Mouse (Mus musculus) lung, postnatal 0 days (tissue): Measurements from ENCODE around the gene Plin4. TPM values are rescaled to one million over a fixed set of nuclear protein-coding genes. Genes with fewer than 3 reads are reported as not detected.
A peak's percentile ranks its signal among the peaks of the same experiment; 100 is the strongest.
"Not testable (repeated sequence)": the region's sequence is repeated elsewhere in the genome, so short reads cannot be mapped to it uniquely, and the experiment has no call there.

Experiments
- ATAC-seq: fragments of 200-750 bp; cut with Nextera tagmentation; 2 replicates; pipeline ENCODE4 v1.8.0; 2017; ENCODE audit warnings: moderate library complexity
- DNase-seq: peaks from one replicate; pipeline ENCODE4 v3.0.0-alpha.2; 2016; ENCODE audit warnings: low spot score
- H3K27ac ChIP-seq: fragments of 300-500 bp; sonication (generic); 2 replicates; pipeline ENCODE4 v1.5.1; 2014; ENCODE audit warnings: antibody characterized with exemption, mild to moderate bottlenecking, low read length, mixed read lengths
- H3K27me3 ChIP-seq: fragments of 300-500 bp; sonication (generic); replicated peaks from 2 replicates; pipeline ENCODE4 v1.6.1; 2014; ENCODE audit warnings: low read length, mixed read lengths; ENCODE audit not compliant: insufficient read depth
- H3K36me3 ChIP-seq: fragments of 300-500 bp; sonication (generic); 2 replicates; pipeline ENCODE4 v1.6.1; 2014; ENCODE audit warnings: low read length, mixed read lengths; ENCODE audit not compliant: insufficient read depth
- H3K4me1 ChIP-seq: fragments of 300-500 bp; sonication (generic); 2 replicates; pipeline ENCODE4 v1.6.1; 2014; ENCODE audit warnings: antibody characterized with exemption, low read depth, low read length, mixed read lengths; ENCODE audit not compliant: insufficient read depth
- H3K4me2 ChIP-seq: fragments of 300-500 bp; sonication (generic); replicated peaks from 2 replicates; pipeline ENCODE4 v1.6.1; 2014; ENCODE audit warnings: low read depth, mild to moderate bottlenecking, low read length, moderate library complexity, mixed read lengths
- H3K4me3 ChIP-seq: fragments of 300-500 bp; sonication (generic); 2 replicates; pipeline ENCODE4 v1.5.1; 2014; ENCODE audit warnings: low read depth, low read length
- H3K9ac ChIP-seq: fragments of 300-500 bp; sonication (generic); replicated peaks from 2 replicates; pipeline ENCODE4 v1.6.1; 2014; ENCODE audit warnings: low read depth, mild to moderate bottlenecking
- H3K9me3 ChIP-seq: fragments of 300-500 bp; sonication (generic); 2 replicates; pipeline ENCODE4 v1.6.1; 2016; ENCODE audit warnings: low read length, mixed read lengths
- CTCF ChIP-seq: IDR thresholded peaks from 2 replicates; pipeline ENCODE4 v1.5.1; 2016; ENCODE audit warnings: antibody characterized with exemption, mild to moderate bottlenecking
- EP300 ChIP-seq: IDR thresholded peaks from 2 replicates; pipeline ENCODE4 v1.6.1; 2016; ENCODE audit warnings: antibody characterized with exemption, mild to moderate bottlenecking, control low read depth
- WGBS: fragments of 180-500 bp; shearing (Covaris S2); extraction: QIAGEN DNeasy Blood & Tissue Kit; methylation state at CpG from one replicate; pipeline ENCODE4 v1.1.7; 2014; 5-methylcytosine and 5-hydroxymethylcytosine counted together
- polyA plus RNA-seq: library from polyadenylated mRNA; unstranded; fragments of >200 nt; fragmentation: Nextera tagmentation; extraction: Ambion mirVana; gene quantifications from 2 replicates; pipeline ENCODE4 v1.2.1, GENCODE M21; 2015

The Plin4 gene
- polyA plus RNA-seq, 1 experiment from 2014 or later, result 0.05 TPM

DNA sequence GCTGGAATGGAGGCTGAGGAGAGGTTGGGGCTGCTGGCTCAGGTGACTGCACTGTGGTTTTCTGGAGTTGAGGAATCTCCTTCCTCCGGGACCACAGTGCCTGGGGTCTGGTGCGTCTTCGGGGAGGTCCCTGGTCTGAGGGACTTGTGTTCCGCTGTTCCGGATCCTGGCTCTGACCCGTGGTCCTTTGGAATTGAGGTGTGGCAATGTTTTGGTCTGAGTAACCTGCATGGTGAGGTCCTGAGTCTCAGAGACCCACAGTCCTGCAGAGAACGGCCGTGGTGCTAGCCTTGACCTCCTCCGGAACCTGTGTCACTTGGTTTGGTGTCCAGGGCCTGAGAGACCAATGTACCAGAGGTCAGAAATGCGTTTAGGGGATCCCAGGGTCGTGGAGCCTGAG lies 29.7 kb downstream of the Plin4 start:
- 1% methylated on average over 10 of the region's 11 CpGs for WGBS
- Histone ChIP-seq H3K27ac (peak overlapping the region; percentile 84), H3K9me3 (no peaks in the 10 kb centered on the region), H3K4me3 (peak overlapping the region; percentile 83), H3K4me1 (peaks cover 21% of the 10 kb centered on the region; the same call in 1 of the 2 replicates), H3K36me3 (peaks cover 7% of the 10 kb centered on the region; the same call in 1 of the 2 replicates), H3K27me3 (no peaks in the 10 kb centered on the region), H3K9ac (peak overlapping the region; percentile 84), H3K4me2 (peak overlapping the region; percentile 90)
- no peak for TF ChIP-seq EP300
- TF ChIP-seq CTCF, result no peak
- DNase-seq (peak; percentile 56), ATAC-seq (no peak)

DNA sequence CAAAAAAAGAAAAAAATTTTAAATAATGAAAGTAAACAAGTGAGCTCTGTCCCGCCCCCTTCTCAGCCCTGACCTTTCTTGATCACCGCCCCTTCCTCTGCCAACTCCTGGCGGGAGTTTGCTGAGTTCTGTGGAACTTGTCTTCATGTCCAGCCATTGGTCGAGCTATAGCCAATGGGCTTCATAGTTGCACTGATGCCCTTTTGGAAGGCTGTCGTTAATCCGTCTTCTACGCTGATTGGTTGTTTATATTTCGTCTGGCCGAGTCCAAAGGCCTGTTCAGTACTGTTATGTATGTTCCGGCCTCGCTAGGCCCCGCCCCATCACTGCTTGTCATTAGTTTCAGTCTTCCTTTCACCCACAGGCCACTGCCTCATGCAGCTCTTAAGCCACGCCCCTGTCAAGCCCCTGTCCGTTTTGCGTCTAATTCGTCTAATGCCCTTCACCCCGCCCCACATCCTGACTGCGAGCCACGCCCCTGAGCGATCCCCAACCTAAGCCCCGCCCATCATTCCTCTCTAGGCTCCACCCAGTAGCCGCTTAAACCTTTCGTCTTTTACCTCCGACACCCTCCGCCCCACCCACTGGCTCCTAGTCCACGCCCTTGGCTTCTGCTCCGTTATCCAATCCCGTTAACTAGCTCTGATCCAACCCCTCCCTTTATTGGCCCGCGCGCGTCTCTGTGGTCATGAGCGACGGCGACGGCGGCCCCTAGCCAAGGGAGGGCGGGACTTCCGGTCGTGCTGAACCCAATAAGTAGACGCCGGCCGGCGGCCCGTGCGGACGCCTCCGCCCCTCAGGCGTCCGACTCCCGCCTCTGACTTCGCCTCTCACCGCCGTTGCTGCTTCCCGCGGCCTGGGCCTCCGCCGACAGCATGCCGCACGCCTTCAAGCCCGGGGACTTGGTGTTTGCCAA lies 30.5 kb downstream of the Plin4 start, which contains the start of gene Hdgfl2:
TSS of gene Hdgfl2 (plus strand) at position 755 of the 916 bp plus-strand sequence.
- DNase-seq, result peak; percentile 100
- H3K27ac ChIP-seq, result peak within 1 kb of the TSS; percentile 84
- ATAC-seq, result peak; percentile 91
- H3K36me3 ChIP-seq, result peaks cover 3% of the 10 kb centered on the region; the same call in 1 of the 2 replicates
- peak within 1 kb of the TSS; percentile 90 for H3K4me2 ChIP-seq
- peaks cover 24% of the 10 kb centered on the region; the same call in 1 of the 2 replicates for H3K4me1 ChIP-seq
- H3K4me3 ChIP-seq, result peak within 1 kb of the TSS; percentile 83
- WGBS, result under 1% methylated on average over 61 of the region's 61 CpGs
- H3K27me3 ChIP-seq, result no peaks in the 10 kb centered on the region
- peak; percentile 64 for TF ChIP-seq EP300
- no peak for TF ChIP-seq CTCF
- no peaks in the 10 kb centered on the region for H3K9me3 ChIP-seq
- peak within 1 kb of the TSS; percentile 84 for H3K9ac ChIP-seq

DNA sequence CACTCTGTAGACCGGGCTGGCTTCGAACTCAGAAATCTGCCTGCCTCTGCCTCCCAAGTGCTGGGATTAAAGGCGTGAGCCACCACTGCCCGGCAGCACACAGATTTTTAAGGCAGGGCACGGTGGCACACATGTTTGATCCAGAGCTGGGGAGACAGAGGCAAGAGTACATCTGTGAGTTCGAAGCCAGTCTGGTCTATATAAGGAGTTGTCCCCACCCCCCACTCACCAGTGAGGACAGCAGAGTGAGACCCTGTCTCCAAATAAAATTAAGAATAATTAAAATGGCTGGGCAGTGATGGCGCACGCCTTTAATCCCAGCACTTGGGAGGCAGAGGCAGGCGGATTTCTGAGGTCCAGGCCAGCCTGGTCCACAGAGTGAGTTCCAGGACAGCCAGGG lies 31.2 kb downstream of the Plin4 start:
- not testable (repeated sequence) for H3K9ac ChIP-seq, H3K9me3 ChIP-seq, H3K4me2 ChIP-seq, ATAC-seq, H3K27me3 ChIP-seq, H3K4me3 ChIP-seq, H3K36me3 ChIP-seq
- 66% methylated on average over 9 of the region's 9 CpGs for WGBS
- DNase-seq, result peak; percentile 22
- Histone ChIP-seq H3K4me1 (peaks cover 27% of the 10 kb centered on the region; the same call in 1 of the 2 replicates), H3K27ac (peak overlapping the region; percentile 71; the same call in 1 of the 2 replicates)

DNA sequence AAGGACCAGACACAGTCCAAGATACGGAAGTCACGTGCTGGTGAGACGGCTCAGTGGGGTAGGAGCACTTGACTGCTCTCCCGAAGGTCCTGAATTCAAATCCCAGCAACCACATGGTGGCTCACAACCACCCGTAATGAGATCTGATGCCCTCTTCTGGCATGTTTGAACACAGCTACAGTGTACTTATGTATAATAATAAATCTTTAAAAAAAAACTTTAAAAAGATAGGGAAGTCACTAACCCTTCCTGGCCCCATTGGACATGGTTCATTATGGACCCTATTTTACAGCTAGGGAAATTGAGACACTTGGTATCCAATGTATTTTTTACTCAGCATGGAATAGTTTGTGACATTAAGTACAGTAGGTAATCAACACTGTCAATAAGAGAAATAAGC lies 32.1 kb downstream of the Plin4 start:
- H3K9ac ChIP-seq, result no peak overlapping the region
- H3K4me2 ChIP-seq, result no peak overlapping the region
- H3K4me3 ChIP-seq, result no peak overlapping the region
- TF ChIP-seq EP300 (no peak), CTCF (0 out of 2 replicates have a peak, but pooled peaks have one; percentile 1)
- DNase-seq (no peak), ATAC-seq (no peak)
- no peak overlapping the region for H3K27ac ChIP-seq
- peaks cover 27% of the 10 kb centered on the region; the same call in 1 of the 2 replicates for H3K4me1 ChIP-seq
- H3K27me3 ChIP-seq, result no peaks in the 10 kb centered on the region
- H3K9me3 ChIP-seq, result no peaks in the 10 kb centered on the region
- no peaks in the 10 kb centered on the region; the same call in 1 of the 2 replicates for H3K36me3 ChIP-seq
- WGBS, result 87% methylated on average over 5 of the region's 5 CpGs

DNA sequence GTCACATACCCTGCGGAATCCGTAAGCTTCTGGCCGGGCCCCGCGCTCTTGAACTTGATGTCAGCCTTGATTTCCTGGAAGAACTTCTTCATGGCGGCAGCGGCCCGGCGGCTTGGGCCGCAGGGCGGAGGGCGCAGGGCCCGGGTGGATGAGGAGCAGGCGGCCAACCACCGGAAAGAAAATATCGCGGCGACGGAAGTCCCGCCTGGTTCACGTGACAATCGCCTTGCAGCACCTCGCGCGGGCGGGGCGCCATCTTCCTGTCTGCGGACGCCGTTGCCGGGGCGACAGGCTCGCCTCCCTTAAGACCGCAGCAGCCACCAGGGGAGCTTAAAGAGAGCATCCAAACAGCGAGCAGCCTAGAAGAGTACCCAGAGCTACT lies 34.8 kb downstream of the Plin4 start, which contains the start of gene Ubxn6:
TSS of gene Ubxn6 (minus strand) at position 202 of the 382 bp plus-strand sequence.
- Histone ChIP-seq H3K4me1 (peaks cover 12% of the 10 kb centered on the region; the same call in 1 of the 2 replicates), H3K36me3 (peaks cover 16% of the 10 kb centered on the region), H3K9me3 (no peaks in the 10 kb centered on the region), H3K9ac (peak within 1 kb of the TSS; percentile 69), H3K27ac (peak within 1 kb of the TSS; percentile 98; the same call in 1 of the 2 replicates), H3K4me2 (peak within 1 kb of the TSS; percentile 68), H3K27me3 (no peaks in the 10 kb centered on the region), H3K4me3 (peak within 1 kb of the TSS; percentile 80)
- peak; percentile 52 for ATAC-seq
- peak; percentile 99 for DNase-seq
- WGBS, result 0% methylated on average over 35 of the region's 35 CpGs
- TF ChIP-seq EP300 (peak; percentile 65), CTCF (peak; percentile 69)
